In genomic region chr3:123431951-123432674, GRCm38 (mm10) we compare ENCODE assay signal across 25 mouse cellular contexts. TPM values are rescaled to one million over a fixed set of nuclear protein-coding genes. Genes with fewer than 3 reads are reported as not detected.
DNase-seq lines count a peak whose midpoint lies in the region; ATAC-seq and TF ChIP-seq lines count a peak whose summit lies in the region.
"Had no signal": no experiment of that assay in that cellular context is flagged by ENCODE, and none has a peak within 500 bp of the region (broad histone marks: within the 10 kb centered on the region; RNA-seq: fewer than 3 reads in every experiment).

No protein-coding gene starts in this region.

- no peak for TF ChIP-seq CTCF in MEL (IDR thresholded peaks at IDR 0.05 in 2 of 3, conservative IDR thresholded peaks at IDR 0.05 in 1 of 3; ENCODE audit: control insufficient read depth in 1 of 3, insufficient read depth in 1 of 3, low read depth in 2 of 3, low read length in 3 of 3, poor library complexity in 1 of 3, severe bottlenecking in 1 of 3)
- no peak for TF ChIP-seq CTCF in small intestine, adult 2 months (IDR thresholded peaks at IDR 0.05; ENCODE audit: extremely low read depth, insufficient read length, insufficient replicate concordance, low read depth, low read length)

- peak; percentile 65 for DNase-seq in MEL (ENCODE audit: low read depth, low spot score)
- peak; percentile 11 for DNase-seq in c-Kit-positive CD71-positive TER-119-negative erythroid progenitor cells, embryonic 14.5 days (ENCODE audit: low read depth)
- no peak for DNase-seq in liver, embryonic 13.5 days
- DNase-seq in cerebellum, adult 9-10 months: no peak
- DNase-seq in cerebellum, postnatal 14 days: no peak
- DNase-seq: adrenal gland, postnatal 25 days; cerebellum, adult 11-12 months; cerebellum, postnatal 25 days; embryo, embryonic 11 days; heart, postnatal 4 days; kidney, adult 9 months; kidney, postnatal 36 days; layer of hippocampus, postnatal 36 days; lung, embryonic 14.5 days had no signal

- no peak overlapping the region; a peak in 1 of 4 replicates for H3K4me3 ChIP-seq in MEL (ENCODE audit: control insufficient read depth in 1 of 2, insufficient read depth in 1 of 2, low read depth in 2 of 2, low read length in 2 of 2)
- no peak overlapping the region for H3K4me3 ChIP-seq in liver, embryonic 13.5 days (replicated peaks)
- no peak overlapping the region for H3K4me3 ChIP-seq in small intestine, adult 2 months (ENCODE audit: low read depth, low read length)
- no peak overlapping the region for H3K4me3 ChIP-seq in kidney, embryonic 14.5 days (ENCODE audit: low read length)
- H3K4me3 ChIP-seq: embryonic facial prominence, embryonic 13.5 days; erythroblast, embryonic 14.5 days; forebrain, embryonic 12.5 days; heart, embryonic 15.5 days; limb, embryonic 12.5 days; stomach, embryonic 15.5 days had no signal

- TF ChIP-seq POLR2A in MEL (IDR thresholded peaks at IDR 0.05; ENCODE audit: control insufficient read depth in 1 of 2, insufficient read depth in 1 of 2, low read depth in 1 of 2, low read length in 2 of 2, poor library complexity in 1 of 2): no peak
- no peak for TF ChIP-seq POLR2A in small intestine, adult 2 months (IDR thresholded peaks at IDR 0.05; ENCODE audit: low read depth, low read length)

- H3K27me3 ChIP-seq in MEL (ENCODE audit: control insufficient read depth in 1 of 2, insufficient read depth in 2 of 2, low read length in 2 of 2): no peaks in the 10 kb centered on the region
- no peaks in the 10 kb centered on the region for H3K27me3 ChIP-seq in liver, embryonic 13.5 days
- no peaks in the 10 kb centered on the region for H3K27me3 ChIP-seq in small intestine, adult 2 months (ENCODE audit: control insufficient read depth, insufficient read depth, low read length)
- no peaks in the 10 kb centered on the region for H3K27me3 ChIP-seq in kidney, embryonic 14.5 days (ENCODE audit: control insufficient read depth, insufficient read depth, low read length)
- H3K27me3 ChIP-seq: embryonic facial prominence, embryonic 13.5 days; forebrain, embryonic 12.5 days; heart, embryonic 15.5 days; limb, embryonic 12.5 days; stomach, embryonic 15.5 days had no signal

- H3K79me2 ChIP-seq in MEL (ENCODE audit: control insufficient read depth, insufficient read depth, low read length, poor library complexity): no peaks in the 10 kb centered on the region

- no peak for TF ChIP-seq RAD21 in MEL (IDR thresholded peaks at IDR 0.05; ENCODE audit: low read depth, low read length)

- H3K4me2 ChIP-seq in liver, embryonic 13.5 days: 0 out of 2 replicates have a peak overlapping the region, but pooled peaks have one; percentile 8
- no peak overlapping the region for H3K4me2 ChIP-seq in kidney, embryonic 14.5 days (replicated peaks; ENCODE audit: low read depth, low read length)
- H3K4me2 ChIP-seq: embryonic facial prominence, embryonic 13.5 days; forebrain, embryonic 12.5 days; heart, embryonic 15.5 days; hindbrain, embryonic 14.5 days; limb, embryonic 12.5 days; lung, embryonic 14.5 days; midbrain, embryonic 11.5 days; stomach, embryonic 15.5 days had no signal

- TF ChIP-seq EP300 in MEL (IDR thresholded peaks at IDR 0.05; ENCODE audit: low read depth in 1 of 2, low read length in 2 of 2): peak; percentile 73 to 83

- peaks cover 0 to 23% of the 10 kb centered on the region in 2 experiments; a peak in 2 of 4 replicates for H3K36me3 ChIP-seq in MEL (ENCODE audit: control insufficient read depth in 1 of 2, insufficient read depth in 2 of 2, low read length in 2 of 2)
- H3K36me3 ChIP-seq in liver, embryonic 13.5 days: no peaks in the 10 kb centered on the region
- H3K36me3 ChIP-seq in small intestine, adult 2 months (ENCODE audit: control insufficient read depth, insufficient read depth, low read length): no peaks in the 10 kb centered on the region
- H3K36me3 ChIP-seq in kidney, embryonic 14.5 days (ENCODE audit: control insufficient read depth, insufficient read depth, low read length): no peaks in the 10 kb centered on the region
- H3K36me3 ChIP-seq: embryonic facial prominence, embryonic 13.5 days; forebrain, embryonic 12.5 days; heart, embryonic 15.5 days; limb, embryonic 12.5 days; stomach, embryonic 15.5 days had no signal

- WGBS in liver, embryonic 13.5 days (ENCODE audit: insufficient replicate concordance): 10% methylated on average over 5 of the region's 5 CpGs
- WGBS in small intestine, adult 2 months: 19% methylated on average over 5 of the region's 5 CpGs
- 62% methylated on average over 5 of the region's 5 CpGs for WGBS in kidney, embryonic 14.5 days

- H3K27ac ChIP-seq in MEL (ENCODE audit: control insufficient read depth, low read depth, low read length): peak overlapping the region; percentile 62
- H3K27ac ChIP-seq in liver, embryonic 13.5 days: no peak overlapping the region
- peak overlapping the region; percentile 84 for H3K27ac ChIP-seq in small intestine, adult 2 months (ENCODE audit: insufficient read depth, low read depth, low read length)
- H3K27ac ChIP-seq in kidney, embryonic 14.5 days (ENCODE audit: low read depth, low read length): no peak overlapping the region
- H3K27ac ChIP-seq: embryonic facial prominence, embryonic 13.5 days; forebrain, embryonic 12.5 days; heart, embryonic 15.5 days; hindbrain, embryonic 14.5 days; limb, embryonic 12.5 days; stomach, embryonic 15.5 days had no signal

- ATAC-seq in liver, embryonic 13.5 days (ENCODE audit: low read depth): peak; percentile 86
- ATAC-seq in kidney, embryonic 14.5 days (ENCODE audit: low FRiP score, low TSS enrichment): no peak
- ATAC-seq: inflammation-experienced regulatory T-cells, adult 6 months had no signal

- H3K9ac ChIP-seq in MEL (ENCODE audit: control insufficient read depth, low read depth, low read length, poor library complexity, severe bottlenecking): no peak overlapping the region
- H3K9ac ChIP-seq in liver, embryonic 13.5 days: no peak overlapping the region
- no peak overlapping the region for H3K9ac ChIP-seq in kidney, embryonic 14.5 days (ENCODE audit: low read depth, low read length)
- H3K9ac ChIP-seq: embryonic facial prominence, embryonic 13.5 days; forebrain, embryonic 12.5 days; heart, embryonic 15.5 days; hindbrain, embryonic 14.5 days; limb, embryonic 12.5 days; lung, embryonic 14.5 days; stomach, embryonic 15.5 days had no signal

- no peaks in the 10 kb centered on the region for H3K9me3 ChIP-seq in MEL (replicated peaks; ENCODE audit: insufficient read depth, low read length)
- no peaks in the 10 kb centered on the region for H3K9me3 ChIP-seq in liver, embryonic 13.5 days (replicated peaks)
- no peaks in the 10 kb centered on the region for H3K9me3 ChIP-seq in kidney, embryonic 14.5 days (ENCODE audit: control insufficient read depth, low read length)
- H3K9me3 ChIP-seq: embryonic facial prominence, embryonic 13.5 days; forebrain, embryonic 12.5 days; heart, embryonic 15.5 days; limb, embryonic 12.5 days; stomach, embryonic 15.5 days had no signal

- peaks cover 11 to 25% of the 10 kb centered on the region in 2 experiments for H3K4me1 ChIP-seq in MEL (ENCODE audit: control insufficient read depth in 1 of 2, insufficient read depth in 2 of 2, low read length in 2 of 2)
- peaks cover 14% of the 10 kb centered on the region for H3K4me1 ChIP-seq in liver, embryonic 13.5 days (replicated peaks)
- peaks cover 11% of the 10 kb centered on the region; the same call in 1 of the 2 replicates for H3K4me1 ChIP-seq in small intestine, adult 2 months (ENCODE audit: control insufficient read depth, insufficient read depth, insufficient read length, low read length)
- H3K4me1 ChIP-seq in kidney, embryonic 14.5 days (ENCODE audit: control insufficient read depth, insufficient read depth, low read length): no peaks in the 10 kb centered on the region
- H3K4me1 ChIP-seq: embryonic facial prominence, embryonic 13.5 days; forebrain, embryonic 12.5 days; limb, embryonic 12.5 days; stomach, embryonic 15.5 days had no signal

TF ChIP-seq in MEL, 35 proteins besides CTCF, POLR2A, EP300 and RAD21 (continues in another document):
- TF ChIP-seq MEF2A (IDR thresholded peaks at IDR 0.05; ENCODE audit: extremely low read depth, insufficient replicate concordance, low read depth, low read length, poor library complexity, severe bottlenecking) (no peak), TBP (IDR thresholded peaks at IDR 0.05; ENCODE audit: low read depth, low read length) (no peak), UBTF (IDR thresholded peaks at IDR 0.05; ENCODE audit: borderline replicate concordance, insufficient read depth, low read depth, low read length) (no peak), TAL1 (IDR thresholded peaks at IDR 0.05; ENCODE audit: low read length) (no peak), ZNF384 (IDR thresholded peaks at IDR 0.05; ENCODE audit: low read depth, low read length) (no peak), HCFC1 (IDR thresholded peaks at IDR 0.05; ENCODE audit: low read depth, low read length) (no peak), SIN3A (IDR thresholded peaks at IDR 0.05; ENCODE audit: low read length) (0 out of 2 replicates have a peak, but pooled peaks have one; percentile 25), ZMIZ1 (IDR thresholded peaks at IDR 0.05; ENCODE audit: low read depth, low read length) (no peak), CHD2 (IDR thresholded peaks at IDR 0.05; ENCODE audit: low read length) (no peak), ZKSCAN1 (IDR thresholded peaks at IDR 0.05; ENCODE audit: low read depth, low read length) (no peak), MYC (IDR thresholded peaks at IDR 0.05; ENCODE audit: low read depth, low read length) (no peak), CHD1 (IDR thresholded peaks at IDR 0.05; ENCODE audit: low read depth, low read length) (no peak), GATA1 (IDR thresholded peaks at IDR 0.05; ENCODE audit: low read depth, low read length) (peak; percentile 88), KAT2A (conservative IDR thresholded peaks at IDR 0.05; ENCODE audit: low read depth, low read length) (no peak), SMC3 (IDR thresholded peaks at IDR 0.05; ENCODE audit: low read depth, low read length) (no peak)

RNA-seq across cellular contexts. Expression of gene Prss12, which starts 14.6 kb away (rescaled TPM):
- 0.23 and 0.29 TPM in 2 replicates for total RNA-seq in MEL (2012; rRNA removed)
- polyA plus RNA-seq in MEL (2012; ENCODE audit: insufficient read depth in 1 of 2, insufficient read length in 2 of 2, low read depth in 1 of 2, low replicate concordance in 2 of 2, missing spikeins in 1 of 2): not detected
- polyA plus RNA-seq in liver, embryonic 13.5 days (2015; fragmentation: Nextera tagmentation; extraction: Ambion mirVana): 0.35 and 0.39 TPM in 2 replicates
- polyA plus RNA-seq in small intestine, adult 2 months (2012; rRNA removed): 0.98 and 1.1 TPM in 2 replicates
- polyA plus RNA-seq in kidney, embryonic 14.5 days (2014; fragmentation: Nextera tagmentation; extraction: Ambion mirVana): 2.3 and 2.9 TPM in 2 replicates
- polyA plus RNA-seq: erythroblast, embryonic 14.5 days had no signal

RNA-seq across cellular contexts. Expression of gene Mettl14, which starts 46.2 kb away (rescaled TPM):
- 8.5 and 9.0 TPM in 2 replicates for total RNA-seq in MEL (2012; rRNA removed)
- 10 to 100 TPM in 1 of 2 experiments, not detected in 1; 18.8 TPM for polyA plus RNA-seq in MEL (2012; ENCODE audit: insufficient read depth in 1 of 2, insufficient read length in 2 of 2, low read depth in 1 of 2, low replicate concordance in 2 of 2, missing spikeins in 1 of 2)
- polyA plus RNA-seq in liver, embryonic 13.5 days (2015; fragmentation: Nextera tagmentation; extraction: Ambion mirVana): 9.4 and 11.7 TPM in 2 replicates
- polyA plus RNA-seq in small intestine, adult 2 months (2012; rRNA removed): 1.4 and 2.6 TPM in 2 replicates
- 17.3 and 23.9 TPM in 2 replicates for polyA plus RNA-seq in kidney, embryonic 14.5 days (2014; fragmentation: Nextera tagmentation; extraction: Ambion mirVana)

Comparison
In these comparisons a context has a peak if more than half of its experiments do, and no peak if none do; other contexts are left out.
1. DNase-seq: peak in MEL (single experiment) and c-Kit-positive CD71-positive TER-119-negative erythroid progenitor cells, embryonic 14.5 days (single experiment); none in liver, embryonic 13.5 days (single experiment), cerebellum, adult 9-10 months (single experiment) and cerebellum, postnatal 14 days (0 of 2).
2. H3K27ac ChIP-seq: peak in MEL (single experiment) and small intestine, adult 2 months (single experiment); none in liver, embryonic 13.5 days (single experiment) and kidney, embryonic 14.5 days (single experiment).